Mouse (Mus musculus) MEL (cell line): ENCODE results near the gene Dpy19l1. TPM values are rescaled to one million over a fixed set of nuclear protein-coding genes. Genes with fewer than 3 reads are reported as not detected.

Source experiments
- DNase-seq: peaks from one replicate; pipeline ENCODE4 v3.0.0; 2011; ENCODE audit warnings: low read depth, low spot score
- H3K27ac ChIP-seq: 2 replicates; pipeline ENCODE4 v1.5.1; 2012; ENCODE audit warnings: low read depth, mild to moderate bottlenecking, control low read depth, low read length, moderate library complexity; ENCODE audit not compliant: control insufficient read depth
- H3K27me3 ChIP-seq, 2 experiments: fragments of 150-350 bp in 1 of 2; sonication (generic) in 1 of 2; 2 replicates each; pipeline ENCODE4 v1.6.1; 2012; ENCODE audit warnings: low read length in 2 of 2, mild to moderate bottlenecking in 2 of 2, improper control_type of control experiment in 1 of 2, moderate library complexity in 1 of 2; ENCODE audit not compliant: insufficient read depth in 2 of 2, control insufficient read depth in 1 of 2
- H3K36me3 ChIP-seq, 2 experiments: 2 replicates each; pipeline ENCODE4 v1.6.1; 2012 to 2014; ENCODE audit warnings: low read length in 2 of 2, improper control_type of control experiment in 1 of 2, inconsistent platforms in 1 of 2, mild to moderate bottlenecking in 1 of 2; ENCODE audit not compliant: insufficient read depth in 2 of 2, control insufficient read depth in 1 of 2
- H3K4me1 ChIP-seq, 2 experiments: fragments of 150-350 bp in 1 of 2; sonication (generic) in 1 of 2; 2 replicates each; pipeline ENCODE4 v1.6.1; 2012; ENCODE audit warnings: low read length in 2 of 2, improper control_type of control experiment in 1 of 2, mild to moderate bottlenecking in 1 of 2; ENCODE audit not compliant: insufficient read depth in 2 of 2, control insufficient read depth in 1 of 2
- H3K4me3 ChIP-seq, 2 experiments: fragments of 150-350 bp in 1 of 2; sonication (generic) in 1 of 2; 2 replicates each; pipeline ENCODE4 v1.5.1; 2012; ENCODE audit warnings: low read depth in 2 of 2, low read length in 2 of 2, mild to moderate bottlenecking in 2 of 2, moderate library complexity in 2 of 2, control low read depth in 1 of 2, improper control_type of control experiment in 1 of 2; ENCODE audit not compliant: control insufficient read depth in 1 of 2, insufficient read depth in 1 of 2
- H3K79me2 ChIP-seq: 2 replicates; pipeline ENCODE4 v1.6.1; 2012; ENCODE audit warnings: mild to moderate bottlenecking, low read length, moderate library complexity; ENCODE audit not compliant: control insufficient read depth, poor library complexity, insufficient read depth
- H3K9ac ChIP-seq: 2 replicates; pipeline ENCODE4 v1.6.1; 2012; ENCODE audit warnings: low read depth, mild to moderate bottlenecking, control low read depth, low read length, moderate library complexity; ENCODE audit not compliant: control insufficient read depth, poor library complexity, severe bottlenecking
- H3K9me3 ChIP-seq: fragments of 150-350 bp; sonication (generic); replicated peaks from 2 replicates; pipeline ENCODE4 v1.6.1; 2012; ENCODE audit warnings: mild to moderate bottlenecking, low read length, improper control_type of control experiment, moderate library complexity; ENCODE audit not compliant: insufficient read depth
- BHLHE40 ChIP-seq: IDR thresholded peaks from 2 replicates; pipeline ENCODE4 v1.6.1; 2012; ENCODE audit warnings: low read depth, mild to moderate bottlenecking, inconsistent platforms, low read length, improper control_type of control experiment, borderline replicate concordance
- CHD1 ChIP-seq: IDR thresholded peaks from 2 replicates; pipeline ENCODE4 v1.6.1; 2012; ENCODE audit warnings: low read depth, mild to moderate bottlenecking, inconsistent platforms, low read length, improper control_type of control experiment
- CTCF ChIP-seq, 3 experiments: IDR thresholded peaks in 2 of 3; conservative IDR thresholded peaks in 1 of 3; 2 replicates each; pipeline ENCODE4 v1.5.1; 2011 to 2012; ENCODE audit warnings: low read length in 3 of 3, low read depth in 2 of 3, mild to moderate bottlenecking in 2 of 3, improper control_type of control experiment in 1 of 3, inconsistent platforms in 1 of 3, mixed read lengths in 1 of 3, moderate library complexity in 1 of 3; ENCODE audit not compliant: control insufficient read depth in 1 of 3, insufficient read depth in 1 of 3, poor library complexity in 1 of 3, severe bottlenecking in 1 of 3
- E2F4 ChIP-seq: IDR thresholded peaks from 2 replicates; pipeline ENCODE4 v1.6.1; 2011; ENCODE audit warnings: low read depth, low read length, improper control_type of control experiment, borderline replicate concordance
- ELF1 ChIP-seq: IDR thresholded peaks from 2 replicates; pipeline ENCODE4 v1.6.1; 2014; ENCODE audit warnings: low read depth, mild to moderate bottlenecking, inconsistent platforms, low read length, improper control_type of control experiment, moderate library complexity
- GABPA ChIP-seq: IDR thresholded peaks from 2 replicates; pipeline ENCODE4 v1.6.1; 2012; ENCODE audit warnings: low read depth, mild to moderate bottlenecking, inconsistent platforms, low read length, improper control_type of control experiment, moderate library complexity
- GATA1 ChIP-seq: IDR thresholded peaks from 2 replicates; pipeline ENCODE4 v1.6.1; 2011; ENCODE audit warnings: low read depth, low read length, improper control_type of control experiment
- MAFK ChIP-seq: IDR thresholded peaks from 2 replicates; pipeline ENCODE4 v1.6.1; 2011; ENCODE audit warnings: low read depth, mild to moderate bottlenecking, low read length, improper control_type of control experiment, borderline replicate concordance
- MAX ChIP-seq: IDR thresholded peaks from 2 replicates; pipeline ENCODE4 v1.6.1; 2011; ENCODE audit warnings: low read length, improper control_type of control experiment
- MYB ChIP-seq: IDR thresholded peaks from 2 replicates; pipeline ENCODE4 v1.6.1; 2011; ENCODE audit warnings: mild to moderate bottlenecking, low read depth, low read length, improper control_type of control experiment
- NRF1 ChIP-seq: IDR thresholded peaks from 2 replicates; pipeline ENCODE4 v1.6.1; 2014; ENCODE audit warnings: low read depth, mild to moderate bottlenecking, inconsistent platforms, low read length, improper control_type of control experiment, moderate library complexity; ENCODE audit not compliant: poor library complexity, insufficient read depth, severe bottlenecking
- POLR2AphosphoS2 ChIP-seq: IDR thresholded peaks from 2 replicates; pipeline ENCODE4 v1.6.1; 2011; ENCODE audit warnings: low read length, improper control_type of control experiment
- POLR2AphosphoS5 ChIP-seq: IDR thresholded peaks from 2 replicates; pipeline ENCODE4 v1.6.1; 2012; ENCODE audit warnings: low read depth, borderline replicate concordance, mild to moderate bottlenecking, inconsistent platforms, low read length, moderate library complexity, mixed read lengths
- RAD21 ChIP-seq: IDR thresholded peaks from 2 replicates; pipeline ENCODE4 v1.6.1; 2011; ENCODE audit warnings: mild to moderate bottlenecking, low read depth, low read length, improper control_type of control experiment
- RCOR1 ChIP-seq: IDR thresholded peaks from 2 replicates; pipeline ENCODE4 v1.6.1; 2012; ENCODE audit warnings: low read depth, mild to moderate bottlenecking, inconsistent platforms, low read length, improper control_type of control experiment
- SMC3 ChIP-seq: IDR thresholded peaks from 2 replicates; pipeline ENCODE4 v1.6.1; 2011; ENCODE audit warnings: low read depth, low read length, improper control_type of control experiment
- TAL1 ChIP-seq: IDR thresholded peaks from 2 replicates; pipeline ENCODE4 v1.6.1; 2012; ENCODE audit warnings: mild to moderate bottlenecking, inconsistent platforms, low read length, moderate library complexity, mixed read lengths
- TBP ChIP-seq: IDR thresholded peaks from 2 replicates; pipeline ENCODE4 v1.8.0; 2011; ENCODE audit warnings: low read depth, low read length, improper control_type of control experiment
- TCF12 ChIP-seq: IDR thresholded peaks from 2 replicates; pipeline ENCODE4 v1.6.1; 2014; ENCODE audit warnings: low read depth, mild to moderate bottlenecking, inconsistent platforms, low read length, improper control_type of control experiment, moderate library complexity
- ZC3H11A ChIP-seq: IDR thresholded peaks from 2 replicates; pipeline ENCODE4 v1.6.1; 2012; ENCODE audit warnings: low read depth, mild to moderate bottlenecking, inconsistent platforms, low read length, improper control_type of control experiment
- ZKSCAN1 ChIP-seq: IDR thresholded peaks from 2 replicates; pipeline ENCODE4 v1.6.1; 2012; ENCODE audit warnings: low read depth, mild to moderate bottlenecking, inconsistent platforms, low read length, improper control_type of control experiment, moderate library complexity
- ZMIZ1 ChIP-seq: IDR thresholded peaks from 2 replicates; pipeline ENCODE4 v1.6.1; 2012; ENCODE audit warnings: low read depth, mild to moderate bottlenecking, inconsistent platforms, low read length, improper control_type of control experiment, moderate library complexity
- ZNF384 ChIP-seq: IDR thresholded peaks from 2 replicates; pipeline ENCODE4 v1.6.1; 2012; ENCODE audit warnings: low read depth, mild to moderate bottlenecking, inconsistent platforms, low read length, improper control_type of control experiment
- polyA plus RNA-seq, 2 experiments: library from polyadenylated mRNA; stranded (reverse) in 1 of 2; unstranded in 1 of 2; fragments of >175 nt in 1 of 2; fragments of >200 nt in 1 of 2; gene quantifications; 2 replicates each; pipeline versions ENCODE4 v1.2.1 to v1.2.4; 2012; ENCODE audit warnings: low replicate concordance in 2 of 2, low read depth in 1 of 2; ENCODE audit not compliant: insufficient read length in 2 of 2, insufficient read depth in 1 of 2, missing spikeins in 1 of 2
- total RNA-seq: library from RNA; depleted of rRNA; stranded (reverse); fragments of 300-350 nt; gene quantifications from 2 replicates; pipeline ENCODE4 v1.2.3, GENCODE M21; 2012

Gene Dpy19l1
- total and polyA plus RNA-seq, 3 experiments: 26.9 to 71.6 (median 35.3) TPM

- no peak for TF ChIP-seq RAD21
- no peak for TF ChIP-seq ZKSCAN1
- no peak for TF ChIP-seq E2F4
- no peak for TF ChIP-seq BHLHE40
- TF ChIP-seq NRF1: no peak
- TF ChIP-seq ELF1: no peak
- no peak for TF ChIP-seq MAFK
- TF ChIP-seq RCOR1: no peak
- no peak for TF ChIP-seq MAX
- no peak for TF ChIP-seq SMC3
These were observed 115.7 kb downstream of the Dpy19l1 start (continued) for GRCm38 (mm10) chr9:24387230-24387629.

GRCm38 (mm10) chr9:24379321-24379720, 123.6 kb downstream of the Dpy19l1 start:
- no peaks in the 10 kb centered on the region for H3K36me3 ChIP-seq
- no peaks in the 10 kb centered on the region for H3K9me3 ChIP-seq
- H3K4me3 ChIP-seq: no peak overlapping the region
- H3K4me1 ChIP-seq: no peaks in the 10 kb centered on the region
- DNase-seq: no peak
- H3K27ac ChIP-seq: no peak overlapping the region
- TF ChIP-seq ZNF384 (no peak), ZMIZ1 (no peak), GABPA (no peak), BHLHE40 (no peak), MYB (no peak)
- no peaks in the 10 kb centered on the region for H3K79me2 ChIP-seq
- no peak overlapping the region for H3K9ac ChIP-seq
- H3K27me3 ChIP-seq: peaks cover 0 to 3% of the 10 kb centered on the region in 2 experiments; a peak in 1 of 4 replicates

- Histone ChIP-seq H3K27me3 (peaks cover 0 to 2% of the 10 kb centered on the region in 2 experiments; a peak in 1 of 4 replicates), H3K4me3 (no peak overlapping the region), H3K4me1 (no peaks in the 10 kb centered on the region), H3K9ac (no peak overlapping the region), H3K79me2 (no peaks in the 10 kb centered on the region), H3K27ac (no peak overlapping the region), H3K9me3 (no peaks in the 10 kb centered on the region), H3K36me3 (no peaks in the 10 kb centered on the region)
- TF ChIP-seq GATA1: no peak
- TF ChIP-seq BHLHE40: no peak
- TF ChIP-seq MAFK: no peak
- TF ChIP-seq POLR2AphosphoS2: no peak
- no peak for TF ChIP-seq GABPA
- TF ChIP-seq POLR2AphosphoS5: no peak
- no peak for TF ChIP-seq CHD1
- TF ChIP-seq TCF12: no peak
- TF ChIP-seq ZC3H11A: no peak
- TF ChIP-seq RCOR1: no peak
- no peak for TF ChIP-seq TAL1
- TF ChIP-seq TBP: no peak
- no peak for TF ChIP-seq CTCF (IDR thresholded peaks at IDR 0.05 in 2 of 3, conservative IDR thresholded peaks at IDR 0.05 in 1 of 3; ENCODE audit: control insufficient read depth in 1 of 3, insufficient read depth in 1 of 3, low read depth in 2 of 3, low read length in 3 of 3, poor library complexity in 1 of 3, severe bottlenecking in 1 of 3)
- DNase-seq: no peak
These were observed 124.1 kb downstream of the Dpy19l1 start for GRCm38 (mm10) chr9:24378848-24379247.
